Mouse (Mus musculus) thymus, adult 2 months (tissue): ENCODE results near the gene Pip5kl1.

ENCODE experiments used
- CTCF ChIP-seq: fragments of 200-500 bp; IDR thresholded peaks from 2 replicates; pipeline ENCODE4 v1.5.1; 2012; ENCODE audit warnings: mild to moderate bottlenecking, control low read depth, low read length, moderate library complexity, borderline replicate concordance; ENCODE audit not compliant: control insufficient read depth, poor library complexity, insufficient read depth; ENCODE audit errors: extremely low read depth
- POLR2A ChIP-seq: fragments of 200-500 bp; IDR thresholded peaks from 2 replicates; pipeline ENCODE4 v1.6.1; 2012; ENCODE audit warnings: mild to moderate bottlenecking, low read length, control low read depth, moderate library complexity; ENCODE audit not compliant: control insufficient read depth, poor library complexity, insufficient read depth; ENCODE audit errors: extremely low read depth

GRCm38 (mm10) chr2:32630036-32630435, 55.4 kb downstream of the Pip5kl1 start:
- TF ChIP-seq POLR2A (no peak), CTCF (no peak)
